Mouse (Mus musculus) adrenal gland, adult (tissue): ENCODE measurements at regions not wholly inside any gene's neighbourhood (a gene's known extent, or its start where the extent isn't known, plus 50 kb on each side); places are given as distances from the start of the nearest gene placed in this dataset.

Experiments used
- DNase-seq, 2 experiments: peaks; one replicate each; pipeline ENCODE4 v3.0.0; 2022 to 2023; ENCODE audit warnings: low spot score in 1 of 2; ENCODE audit not compliant: inconsistent age in 2 of 2

DNA sequence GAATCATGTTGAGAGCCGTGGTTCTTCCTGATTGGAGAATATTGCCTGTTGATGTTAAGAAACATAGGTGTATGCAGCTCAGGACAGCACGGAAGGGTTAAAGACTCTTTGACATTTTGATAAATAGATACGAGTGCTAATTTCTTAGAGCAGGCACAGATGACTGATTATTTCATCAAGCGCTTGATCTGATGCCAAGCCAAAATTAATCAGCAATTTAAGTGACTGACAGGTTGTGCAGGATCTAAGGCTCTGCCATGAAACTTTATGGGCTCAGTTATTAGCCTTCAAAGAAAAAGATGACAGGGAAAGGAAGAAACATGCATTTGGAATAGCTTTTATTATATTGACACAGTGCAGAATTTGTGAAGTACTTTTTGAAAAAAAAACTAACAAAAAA, 157.2 kb upstream of the Gje1 start:
- DNase-seq = no peak

DNA sequence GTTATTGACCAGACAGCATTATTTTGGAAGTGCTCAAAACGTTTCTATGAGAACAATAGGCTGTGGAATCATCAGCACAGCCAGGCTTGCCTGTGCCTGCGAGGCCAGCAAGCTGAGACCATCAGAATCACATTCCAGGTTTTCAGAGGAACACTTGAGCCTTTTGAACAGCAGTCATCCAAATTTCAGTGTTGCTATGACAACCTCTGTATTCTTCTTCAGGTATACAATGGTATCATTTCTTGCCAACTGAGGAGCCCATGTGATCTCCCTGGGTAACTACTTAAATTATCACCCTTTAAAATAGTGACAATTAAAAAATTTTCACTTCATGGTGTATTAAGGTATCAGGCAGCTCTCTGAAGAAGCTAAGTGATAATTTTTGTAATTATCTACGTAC, 143.2 kb upstream of the Gje1 start:
- DNase-seq = no peak

DNA sequence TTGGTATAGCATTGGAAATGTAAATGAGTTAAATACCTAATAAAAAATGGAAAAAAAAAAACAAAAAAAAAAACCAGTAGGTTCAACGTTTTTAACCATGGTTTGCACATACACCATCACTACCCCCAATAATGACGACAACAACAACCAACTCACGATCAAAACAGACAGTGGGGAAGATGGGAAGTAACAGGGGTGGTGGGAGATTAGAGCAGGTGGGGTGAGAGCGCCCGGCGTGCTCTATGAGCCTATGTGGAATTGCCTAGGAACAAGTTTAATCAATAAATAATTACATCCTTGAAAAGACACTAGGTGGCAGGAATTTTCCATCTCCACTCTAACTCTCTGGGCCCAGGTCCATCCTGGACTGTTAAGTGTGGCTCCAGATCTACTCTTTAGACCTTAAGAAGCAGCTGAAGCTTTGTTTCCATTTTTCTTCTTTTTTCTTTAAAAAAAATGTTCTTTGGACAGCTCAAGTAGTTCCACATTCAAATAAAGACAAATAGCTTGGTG, 142.2 kb upstream of the Gje1 start:
- no peak for DNase-seq

DNA sequence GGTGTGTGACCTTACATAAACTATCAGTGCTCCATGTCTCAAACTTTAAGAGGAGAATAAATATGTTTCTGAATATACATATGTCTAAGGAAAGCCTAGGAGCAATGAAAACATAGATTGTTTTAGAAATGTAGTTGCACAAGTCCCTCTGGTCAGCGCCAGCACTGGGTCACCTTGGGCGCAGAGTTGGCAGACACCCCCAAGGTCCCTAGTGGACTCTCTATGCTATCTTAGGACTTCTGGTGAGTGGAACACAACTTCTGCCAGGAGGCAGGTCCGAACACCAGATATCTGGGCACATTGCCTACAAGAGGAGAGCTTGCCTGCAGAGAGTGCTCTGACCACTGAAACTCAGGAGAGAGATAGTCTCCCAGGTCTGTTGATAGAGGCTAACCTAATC, 128.6 kb upstream of the Gje1 start:
- DNase-seq = peak in 1 of 2 experiments; percentile 20

DNA sequence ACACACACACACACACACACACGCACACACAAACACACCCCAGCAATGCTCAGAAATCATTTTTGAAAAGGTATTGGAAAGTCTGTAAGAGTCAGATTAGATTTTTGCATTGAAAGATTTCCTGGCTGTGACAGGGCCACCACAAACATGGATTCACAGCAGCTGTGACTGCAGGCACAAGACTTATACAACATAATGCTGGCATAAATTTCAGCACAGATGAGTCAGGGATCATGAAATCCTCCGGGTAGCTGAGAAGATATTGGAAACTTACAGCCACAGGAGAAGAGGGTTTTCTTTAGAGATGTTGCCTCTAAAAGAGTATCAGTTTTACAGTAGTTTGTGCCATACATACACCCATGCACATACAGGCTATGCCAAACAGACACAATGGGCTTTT, 127.0 kb upstream of the Gje1 start:
- no peak for DNase-seq
